Mouse (Mus musculus) layer of hippocampus, adult 9-10 months (tissue): Measurements from ENCODE around the gene Gm14403.
"Not testable (repeated sequence)": the region's sequence is repeated elsewhere in the genome, so short reads cannot be mapped to it uniquely, and the experiment has no call there.

ENCODE experiments used
- DNase-seq: peaks from one replicate; pipeline ENCODE4 v3.0.0; 2022; ENCODE audit warnings: low spot score

Gm14403 gene

GRCm38 (mm10) chr2:177498067-177498466, at the start of gene Gm14403:
Gene Gm14403 (plus strand): TSS chr2:177498215.
- DNase-seq, result peak; percentile 38

- not testable (repeated sequence) for DNase-seq
These were observed 33.3 kb upstream of the Gm14403 start, which contains the start of gene Zfp970 for GRCm38 (mm10) chr2:177464676-177465075. Gene Zfp970 (plus strand): TSS chr2:177464733.

- not testable (repeated sequence) for DNase-seq
These were observed 29.8 kb upstream of the Gm14403 start for GRCm38 (mm10) chr2:177468222-177468621.

- DNase-seq, result not testable (repeated sequence)
These were observed 25.8 kb upstream of the Gm14403 start for GRCm38 (mm10) chr2:177472261-177472660.

GRCm38 (mm10) chr2:177481971-177482370, 16.0 kb upstream of the Gm14403 start:
- DNase-seq, result not testable (repeated sequence)

- DNase-seq, result not testable (repeated sequence)
These were observed 14.6 kb upstream of the Gm14403 start for GRCm38 (mm10) chr2:177483238-177483948.

GRCm38 (mm10) chr2:177499182-177499581, 1.2 kb downstream of the Gm14403 start:
- DNase-seq, result not testable (repeated sequence)

- DNase-seq, result not testable (repeated sequence)
These were observed 7.2 kb downstream of the Gm14403 start for GRCm38 (mm10) chr2:177505211-177505719.

GRCm38 (mm10) chr2:177511381-177511780, 13.4 kb downstream of the Gm14403 start:
- DNase-seq, result not testable (repeated sequence)

GRCm38 (mm10) chr2:177511972-177512371, 14.0 kb downstream of the Gm14403 start:
- not testable (repeated sequence) for DNase-seq

GRCm38 (mm10) chr2:177513991-177514479, 16.0 kb downstream of the Gm14403 start:
- not testable (repeated sequence) for DNase-seq

GRCm38 (mm10) chr2:177517746-177518145, 19.7 kb downstream of the Gm14403 start:
- not testable (repeated sequence) for DNase-seq

GRCm38 (mm10) chr2:177518354-177518753, 20.3 kb downstream of the Gm14403 start:
- not testable (repeated sequence) for DNase-seq

- DNase-seq, result not testable (repeated sequence)
These were observed 20.9 kb downstream of the Gm14403 start for GRCm38 (mm10) chr2:177518960-177519359.

GRCm38 (mm10) chr2:177520035-177520434, 22.0 kb downstream of the Gm14403 start:
- DNase-seq, result no peak

GRCm38 (mm10) chr2:177523061-177523460, 25.0 kb downstream of the Gm14403 start:
- no peak for DNase-seq

GRCm38 (mm10) chr2:177523674-177524073, 25.7 kb downstream of the Gm14403 start:
- not testable (repeated sequence) for DNase-seq

- not testable (repeated sequence) for DNase-seq
These were observed 26.2 kb downstream of the Gm14403 start for GRCm38 (mm10) chr2:177524171-177524570.

- no peak for DNase-seq
These were observed 37.9 kb downstream of the Gm14403 start for GRCm38 (mm10) chr2:177535876-177536275.

GRCm38 (mm10) chr2:177537141-177537540, 39.1 kb downstream of the Gm14403 start:
- not testable (repeated sequence) for DNase-seq

- DNase-seq, result not testable (repeated sequence)
These were observed 39.7 kb downstream of the Gm14403 start for GRCm38 (mm10) chr2:177537717-177538116.

GRCm38 (mm10) chr2:177555261-177555660, 57.2 kb downstream of the Gm14403 start:
- DNase-seq, result not testable (repeated sequence)
